Mouse (Mus musculus) cerebellum, adult (tissue): Measurements from ENCODE around the gene Tex21.
A peak's percentile ranks its signal among the peaks of the same experiment; 100 is the strongest.
"Not testable (repeated sequence)": the region's sequence is repeated elsewhere in the genome, so short reads cannot be mapped to it uniquely, and the experiment has no call there.

ENCODE experiments used
- ATAC-seq: cut with Nextera tagmentation; 2 replicates; pipeline ENCODE4 v1.9.2; 2017; ENCODE audit warnings: mild to moderate bottlenecking, moderate library complexity, mixed read lengths; ENCODE audit not compliant: insufficient number of reproducible peaks, low FRiP score, low TSS enrichment

Gene Tex21

GRCm38 (mm10) chr12:76200326-76200725 is 46.2 kb downstream of the Tex21 start:
- no peak for ATAC-seq

GRCm38 (mm10) chr12:76197071-76197470 is 49.5 kb downstream of the Tex21 start:
- ATAC-seq, result 0 out of 2 replicates have a peak, but pooled peaks have one; percentile 29

- ATAC-seq, result peak; percentile 81
These were observed 49.9 kb downstream of the Tex21 start for GRCm38 (mm10) chr12:76196709-76197054.

GRCm38 (mm10) chr12:76195912-76196708 is 50.4 kb downstream of the Tex21 start:
- peak; percentile 57; the same call in 1 of the 2 replicates for ATAC-seq

- no peak for ATAC-seq
These were observed 52.0 kb downstream of the Tex21 start for GRCm38 (mm10) chr12:76194526-76194925.

- ATAC-seq, result peak; percentile 61; the same call in 1 of the 2 replicates
These were observed 55.6 kb downstream of the Tex21 start for GRCm38 (mm10) chr12:76190940-76191339.

GRCm38 (mm10) chr12:76187849-76188248 is 58.7 kb downstream of the Tex21 start:
- ATAC-seq, result peak; percentile 61; the same call in 1 of the 2 replicates

GRCm38 (mm10) chr12:76186473-76186872 is 60.1 kb downstream of the Tex21 start:
- ATAC-seq, result no peak

- no peak for ATAC-seq
These were observed 61.3 kb downstream of the Tex21 start for GRCm38 (mm10) chr12:76185167-76185816.

- ATAC-seq, result no peak
These were observed 62.3 kb downstream of the Tex21 start for GRCm38 (mm10) chr12:76184271-76184670.

- ATAC-seq, result no peak
These were observed 63.7 kb downstream of the Tex21 start for GRCm38 (mm10) chr12:76182831-76183230.

GRCm38 (mm10) chr12:76181471-76181870 is 65.1 kb downstream of the Tex21 start:
- ATAC-seq, result no peak

GRCm38 (mm10) chr12:76180442-76180841 is 66.1 kb downstream of the Tex21 start:
- ATAC-seq, result no peak

GRCm38 (mm10) chr12:76179527-76179926 is 67.0 kb downstream of the Tex21 start:
- no peak for ATAC-seq

- ATAC-seq, result no peak
These were observed 67.5 kb downstream of the Tex21 start for GRCm38 (mm10) chr12:76179051-76179450.

GRCm38 (mm10) chr12:76177864-76178518 is 68.6 kb downstream of the Tex21 start:
- ATAC-seq, result peak; percentile 75; the same call in 1 of the 2 replicates

- peak; percentile 45; the same call in 1 of the 2 replicates for ATAC-seq
These were observed 69.3 kb downstream of the Tex21 start, which contains the start of gene Esr2 for GRCm38 (mm10) chr12:76177000-76177863. Esr2 (minus strand) TSS chr12:76177259.

- ATAC-seq, result no peak
These were observed 80.9 kb downstream of the Tex21 start for GRCm38 (mm10) chr12:76165641-76166040.

- not testable (repeated sequence) for ATAC-seq
These were observed 94.2 kb downstream of the Tex21 start for GRCm38 (mm10) chr12:76152389-76152788.
